7 mouse cellular contexts compared by ENCODE assay signal in the genomic region with DNA sequence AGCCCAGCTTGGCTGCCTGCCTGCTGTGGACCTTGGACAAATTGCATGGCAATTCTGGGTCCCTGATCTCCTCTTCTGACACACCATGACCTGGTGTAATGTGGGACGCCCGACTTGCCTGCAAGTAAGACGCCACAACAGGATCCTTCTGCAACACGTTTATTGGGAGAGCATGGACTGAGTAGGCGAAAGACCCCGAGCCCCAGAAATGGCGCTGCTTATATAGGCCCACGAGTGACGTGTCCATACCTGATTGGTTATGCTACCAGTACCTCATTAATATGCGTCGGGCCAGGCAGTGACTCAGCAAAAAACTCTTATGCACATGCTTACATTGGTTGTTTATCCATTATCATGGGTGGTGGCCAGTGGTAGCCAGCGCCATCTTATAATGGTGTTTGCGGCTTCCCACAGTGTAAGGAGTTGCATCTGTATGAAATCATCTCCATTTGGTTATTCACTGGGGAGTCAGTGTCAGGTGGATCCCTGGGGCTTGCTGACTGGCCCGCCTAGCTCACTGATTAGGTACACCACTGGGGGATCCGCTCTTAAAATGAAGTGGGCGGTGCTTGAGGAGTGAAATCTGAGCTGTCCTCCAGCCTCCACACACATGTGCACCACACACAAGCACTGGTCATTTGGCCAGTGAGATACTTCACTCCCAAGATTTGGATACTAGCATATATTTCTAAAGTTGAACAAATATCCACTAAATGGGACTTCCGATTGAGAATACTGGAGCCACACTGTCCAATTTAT.
DNase-seq lines count a peak whose midpoint lies in the region; TF ChIP-seq lines count a peak whose summit lies in the region.
"Not testable (repeated sequence)": the region's sequence is repeated elsewhere in the genome, so short reads cannot be mapped to it uniquely, and the experiment has no call there.

No protein-coding gene starts in this region.

- H3K4me3 ChIP-seq in thymus, adult 2 months (ENCODE audit: control insufficient read depth, insufficient read depth, low read length) = not testable (repeated sequence)

- H3K27ac ChIP-seq in thymus, adult 2 months (ENCODE audit: control insufficient read depth, insufficient read depth, low read length) = not testable (repeated sequence)

- intact Hi-C loops in left cerebral cortex, postnatal 25 days (cut with DNase I) = not testable (repeated sequence)

- TF ChIP-seq CTCF in thymus, adult 2 months (IDR thresholded peaks at IDR 0.05; ENCODE audit: borderline replicate concordance, control insufficient read depth, extremely low read depth, insufficient read depth, low read length, poor library complexity) = not testable (repeated sequence)

- peak; percentile 17 for DNase-seq in adrenal gland, postnatal 25 days
- peak; percentile 38 to 54 for DNase-seq in frontal cortex, postnatal 10 days (ENCODE audit: low spot score in 2 of 2)
- DNase-seq in heart, adult 9 months (ENCODE audit: low spot score in 2 of 2) = peak; percentile 45 to 53
- peak; percentile 56 for DNase-seq in layer of hippocampus, adult 11-12 months (ENCODE audit: low spot score)
- DNase-seq in left cerebral cortex, postnatal 25 days (ENCODE audit: low spot score in 2 of 2) = peak; percentile 30 to 43
- DNase-seq in right cerebral cortex, adult 18-20 months = peak; percentile 15
- DNase-seq in thymus, adult 2 months = peak; percentile 25

- not testable (repeated sequence) for H3K4me1 ChIP-seq in thymus, adult 2 months (replicated peaks; ENCODE audit: control insufficient read depth, insufficient read depth, low read length)

- not testable (repeated sequence) for H3K27me3 ChIP-seq in thymus, adult 2 months (ENCODE audit: control insufficient read depth, insufficient read depth, low read length)

- not testable (repeated sequence) for TF ChIP-seq POLR2A in thymus, adult 2 months (IDR thresholded peaks at IDR 0.05; ENCODE audit: control insufficient read depth, extremely low read depth, insufficient read depth, low read length, poor library complexity)

- not testable (repeated sequence) for H3K36me3 ChIP-seq in thymus, adult 2 months (ENCODE audit: control insufficient read depth, insufficient read depth, low read length)

- WGBS in thymus, adult 2 months = 90% methylated on average over 17 of the region's 17 CpGs
